Mouse (Mus musculus): ENCODE results near the gene Adh7. TPM values are rescaled to one million over a fixed set of nuclear protein-coding genes. Genes with fewer than 3 reads are reported as not detected.

Adh7 gene
- total RNA-seq, 2 experiments from 2014 or later = not detected

Other genes starting within 250 kb of the Adh7 start
- gene Dapp1, start 236.2 kb upstream of the Adh7 start, total RNA-seq (2015; ENCODE audit: low replicate concordance) = 22.3 and 27.7 TPM in 2 replicates
- 26.3 TPM in 2 replicates for gene Dapp1, start 236.2 kb upstream of the Adh7 start, total RNA-seq (2017; ENCODE audit: low replicate concordance)
- gene 1110002E22Rik, start 152.7 kb upstream of the Adh7 start, total RNA-seq (2015; ENCODE audit: low replicate concordance) = not detected in 2 replicates
- not detected in 2 replicates for gene 1110002E22Rik, start 152.7 kb upstream of the Adh7 start, total RNA-seq (2017; ENCODE audit: low replicate concordance)
- gene Gm5105, start 150.4 kb upstream of the Adh7 start, total RNA-seq (2015; ENCODE audit: low replicate concordance) = not detected in 2 replicates
- gene Gm5105, start 150.4 kb upstream of the Adh7 start, total RNA-seq (2017; ENCODE audit: low replicate concordance) = not detected in 2 replicates
- gene Trmt10a, start 74.3 kb upstream of the Adh7 start, total RNA-seq (2015; ENCODE audit: low replicate concordance) = 8.0 and 8.3 TPM in 2 replicates
- gene Trmt10a, start 74.3 kb upstream of the Adh7 start, total RNA-seq (2017; ENCODE audit: low replicate concordance) = 10.7 and 30.7 TPM in 2 replicates
- 0.72 TPM in 1 of 2 replicates, not detected in the other for gene Mttp, start 72.8 kb upstream of the Adh7 start, total RNA-seq (2015; ENCODE audit: low replicate concordance)
- gene Mttp, start 72.8 kb upstream of the Adh7 start, total RNA-seq (2017; ENCODE audit: low replicate concordance) = 0.26 and 0.91 TPM in 2 replicates
- gene 4930579F01Rik, start 23.9 kb upstream of the Adh7 start, total RNA-seq (2015; ENCODE audit: low replicate concordance) = not detected in 2 replicates
- gene 4930579F01Rik, start 23.9 kb upstream of the Adh7 start, total RNA-seq (2017; ENCODE audit: low replicate concordance) = not detected in 2 replicates
- gene Adh1, start 43.2 kb downstream of the Adh7 start, total RNA-seq (2015; ENCODE audit: low replicate concordance) = not detected in 2 replicates
- gene Adh1, start 43.2 kb downstream of the Adh7 start, total RNA-seq (2017; ENCODE audit: low replicate concordance) = 1.7 TPM in 1 of 2 replicates, not detected in the other
- not detected in 2 replicates for gene Adh6a, start 95.5 kb downstream of the Adh7 start, total RNA-seq (2015; ENCODE audit: low replicate concordance)
- not detected in 2 replicates for gene Adh6a, start 95.5 kb downstream of the Adh7 start, total RNA-seq (2017; ENCODE audit: low replicate concordance)
- not detected in 2 replicates for gene Adh6b, start 124.0 kb downstream of the Adh7 start, total RNA-seq (2015; ENCODE audit: low replicate concordance)
- not detected in 2 replicates for gene Adh6b, start 124.0 kb downstream of the Adh7 start, total RNA-seq (2017; ENCODE audit: low replicate concordance)
- not detected in 2 replicates for gene Adh4, start 197.7 kb downstream of the Adh7 start, total RNA-seq (2015; ENCODE audit: low replicate concordance)
- gene Adh4, start 197.7 kb downstream of the Adh7 start, total RNA-seq (2017; ENCODE audit: low replicate concordance) = not detected in 2 replicates
- 15.1 and 28.5 TPM in 2 replicates for gene Adh5, start 225.3 kb downstream of the Adh7 start, total RNA-seq (2015; ENCODE audit: low replicate concordance)
- gene Adh5, start 225.3 kb downstream of the Adh7 start, total RNA-seq (2017; ENCODE audit: low replicate concordance) = 12.1 and 19.9 TPM in 2 replicates

All from erythroid progenitor cell, adult 5-6 weeks (primary cell).